Mouse (Mus musculus): Measurements from ENCODE around the gene Nxph1.

The Nxph1 gene

DNA sequence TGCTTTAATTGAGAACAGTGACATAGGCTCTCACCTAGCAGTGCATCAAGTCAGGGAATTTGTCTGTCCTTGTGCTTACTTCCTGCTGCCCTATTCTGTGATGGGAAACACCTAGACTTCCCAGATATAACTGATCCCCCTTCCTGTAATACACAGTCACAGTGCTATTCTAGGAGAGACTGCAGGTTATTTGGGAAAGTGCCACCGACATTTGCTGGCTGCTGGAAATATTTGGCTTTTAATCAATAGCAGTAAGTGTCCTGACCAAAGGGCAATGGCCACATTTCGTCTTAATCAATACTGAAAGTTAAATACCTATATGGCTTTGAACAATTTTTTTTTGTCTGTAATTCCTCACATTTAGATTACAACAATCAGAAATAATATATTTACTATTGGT, 170.9 kb downstream of the Nxph1 start:
- DNase-seq (ENCODE audit: extremely low spot score, low spot score), result no peak

DNA sequence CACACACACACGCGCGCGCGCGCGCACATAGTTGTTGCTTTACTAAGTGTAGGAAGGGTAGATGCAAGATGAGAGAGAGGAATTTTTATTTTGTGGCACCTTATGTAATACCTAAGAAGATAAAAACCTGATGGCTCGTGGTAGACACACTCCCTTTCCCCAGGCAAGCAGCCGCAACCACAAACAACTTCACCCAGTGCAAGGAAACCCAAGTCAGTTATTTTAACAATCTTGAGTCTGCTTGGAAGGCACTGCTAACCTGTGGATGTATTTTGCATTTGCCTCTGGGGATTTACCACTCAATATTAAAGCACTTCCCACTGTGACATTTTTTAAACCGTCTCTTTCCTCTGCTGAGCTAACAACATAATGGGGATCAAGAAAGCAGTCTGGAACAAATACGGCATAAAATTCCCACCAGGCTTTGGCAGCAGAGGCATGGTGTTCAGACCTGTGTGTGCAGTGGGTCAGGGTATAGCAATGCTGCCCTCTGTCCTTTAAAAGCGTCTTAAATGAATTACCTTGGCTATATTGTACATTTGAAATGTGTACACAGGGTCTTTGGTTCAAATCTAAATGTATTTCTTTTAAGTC, 176.2 kb downstream of the Nxph1 start:
- no peak for DNase-seq (ENCODE audit: extremely low spot score, low spot score)

DNA sequence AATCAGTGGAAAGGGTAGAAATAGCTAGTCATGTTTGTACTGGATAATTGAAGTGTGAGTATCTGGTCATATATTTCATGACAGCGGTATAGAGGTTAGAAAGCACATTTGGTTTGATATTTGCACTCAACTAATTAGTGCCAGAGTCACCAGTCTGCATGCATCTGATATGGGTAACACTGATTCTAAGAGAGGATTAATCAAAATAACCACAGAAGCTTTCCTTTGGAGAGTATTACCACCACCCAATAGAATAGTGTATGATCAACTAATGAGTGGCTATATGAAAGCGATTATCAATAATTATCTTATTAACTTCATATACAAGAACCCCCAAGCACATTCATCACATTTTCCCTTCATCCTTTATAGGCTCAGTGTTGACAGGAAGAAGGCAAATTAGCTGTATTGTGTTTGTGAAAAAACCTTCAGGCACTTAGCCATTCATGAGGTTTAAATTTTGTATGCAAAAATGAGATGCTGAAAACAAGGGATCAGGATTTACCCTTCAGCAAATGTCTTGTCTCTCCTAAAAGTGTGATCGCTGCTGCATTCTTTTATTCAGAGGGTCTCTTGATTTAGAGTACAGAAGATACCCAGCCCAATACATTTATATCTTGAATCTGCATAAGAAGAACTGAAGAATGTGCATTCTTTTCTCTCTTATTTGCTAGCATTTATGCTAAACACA, 185.5 kb downstream of the Nxph1 start:
- DNase-seq (ENCODE audit: extremely low spot score, low spot score), result no peak

DNA sequence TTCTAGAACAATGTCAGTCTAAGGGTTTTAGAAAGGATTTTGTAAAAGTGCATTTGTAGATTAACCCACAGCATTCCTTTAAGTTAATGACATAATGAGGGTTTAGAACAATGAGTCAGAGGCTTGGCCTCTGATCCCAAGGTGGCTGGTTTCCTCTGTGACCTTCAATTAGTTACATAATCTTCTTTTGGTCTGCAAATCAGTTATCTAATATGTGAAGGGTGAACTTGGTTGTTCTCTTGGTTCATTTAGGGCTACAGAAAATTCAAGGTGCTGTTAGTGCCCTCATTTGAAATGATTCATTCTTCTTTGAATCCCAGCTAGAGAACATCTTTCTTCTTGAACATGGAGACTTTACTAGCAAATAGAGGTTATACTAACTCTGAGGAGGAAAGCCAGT, 199.7 kb downstream of the Nxph1 start:
- DNase-seq (ENCODE audit: extremely low spot score, low spot score), result no peak

DNA sequence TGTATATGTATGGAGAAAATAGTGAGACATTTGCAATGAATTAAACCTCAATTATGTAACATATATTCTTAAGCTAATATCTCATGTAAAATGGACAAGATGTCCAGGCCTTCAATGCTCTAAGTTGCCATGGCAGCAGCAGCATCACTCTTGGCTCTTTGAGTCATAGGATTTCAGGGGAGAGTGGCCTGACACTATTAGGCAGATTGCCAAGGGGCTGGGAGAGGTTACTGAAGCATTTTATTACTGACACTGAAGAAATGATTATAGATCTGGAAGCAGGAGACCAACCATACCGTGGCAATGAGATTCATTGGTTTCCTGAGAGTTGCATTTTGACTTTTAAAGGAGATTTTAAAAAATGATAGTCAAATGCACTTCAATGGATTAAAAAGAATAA, 201.6 kb downstream of the Nxph1 start:
- no peak for DNase-seq (ENCODE audit: extremely low spot score, low spot score)

DNA sequence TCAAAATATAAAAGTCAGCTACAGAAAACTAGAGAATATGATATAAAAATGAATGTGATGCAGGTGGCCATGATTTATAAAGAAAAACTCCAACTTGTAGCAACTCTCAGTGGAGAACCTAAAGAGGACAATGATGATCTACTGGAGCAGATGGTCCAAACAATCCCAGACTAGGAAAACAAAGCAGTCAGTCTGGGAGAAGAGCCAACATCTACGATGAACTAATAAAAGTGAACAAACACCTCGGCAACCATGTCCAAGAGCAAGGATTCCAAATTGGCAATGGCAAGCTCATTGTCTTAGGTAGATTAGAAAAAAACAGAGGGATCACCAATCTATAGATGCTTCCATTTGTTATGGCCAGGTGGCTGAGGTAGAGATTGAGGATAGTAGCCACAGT, 211.0 kb downstream of the Nxph1 start:
- DNase-seq (ENCODE audit: extremely low spot score, low spot score), result no peak

DNA sequence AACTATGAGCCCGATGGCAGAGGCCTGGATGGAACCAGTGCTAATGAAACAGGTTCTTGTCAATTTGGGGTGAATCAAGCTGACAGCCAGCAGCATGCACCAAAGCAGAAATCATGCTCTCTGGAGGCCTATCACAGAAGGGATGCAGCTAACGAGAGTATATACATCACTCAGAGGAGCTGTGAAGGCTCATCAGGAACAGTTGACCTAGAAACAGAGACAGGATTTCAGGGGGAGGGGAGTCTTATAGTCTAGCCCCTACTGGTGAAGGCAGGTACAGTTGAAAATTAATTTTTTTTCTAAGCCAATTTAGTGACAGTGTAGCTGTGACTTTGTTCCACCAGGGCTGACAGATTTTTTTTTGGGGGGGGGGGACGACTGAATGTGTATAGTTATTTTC, 234.2 kb downstream of the Nxph1 start:
- DNase-seq (ENCODE audit: extremely low spot score, low spot score), result no peak

DNA sequence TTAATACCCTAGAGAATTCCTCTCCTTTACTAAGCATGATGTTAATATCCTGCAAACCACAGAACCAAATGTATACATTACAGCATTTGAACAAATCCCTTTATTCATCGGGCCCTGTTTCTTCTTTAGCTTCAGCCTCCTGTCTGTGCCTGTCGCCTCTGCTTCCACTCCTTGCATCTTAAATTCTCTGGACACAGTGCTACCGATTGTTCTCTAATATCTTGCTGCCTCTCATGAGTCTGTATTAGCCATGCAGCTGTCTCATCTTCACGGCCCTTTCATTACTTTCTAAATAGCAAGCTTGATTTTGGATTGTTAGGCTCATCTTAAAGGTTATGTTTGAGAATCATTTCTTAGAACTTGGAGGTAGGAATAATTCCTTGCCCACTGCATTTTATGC, 262.5 kb downstream of the Nxph1 start:
- no peak for DNase-seq (ENCODE audit: extremely low spot score, low spot score)

DNA sequence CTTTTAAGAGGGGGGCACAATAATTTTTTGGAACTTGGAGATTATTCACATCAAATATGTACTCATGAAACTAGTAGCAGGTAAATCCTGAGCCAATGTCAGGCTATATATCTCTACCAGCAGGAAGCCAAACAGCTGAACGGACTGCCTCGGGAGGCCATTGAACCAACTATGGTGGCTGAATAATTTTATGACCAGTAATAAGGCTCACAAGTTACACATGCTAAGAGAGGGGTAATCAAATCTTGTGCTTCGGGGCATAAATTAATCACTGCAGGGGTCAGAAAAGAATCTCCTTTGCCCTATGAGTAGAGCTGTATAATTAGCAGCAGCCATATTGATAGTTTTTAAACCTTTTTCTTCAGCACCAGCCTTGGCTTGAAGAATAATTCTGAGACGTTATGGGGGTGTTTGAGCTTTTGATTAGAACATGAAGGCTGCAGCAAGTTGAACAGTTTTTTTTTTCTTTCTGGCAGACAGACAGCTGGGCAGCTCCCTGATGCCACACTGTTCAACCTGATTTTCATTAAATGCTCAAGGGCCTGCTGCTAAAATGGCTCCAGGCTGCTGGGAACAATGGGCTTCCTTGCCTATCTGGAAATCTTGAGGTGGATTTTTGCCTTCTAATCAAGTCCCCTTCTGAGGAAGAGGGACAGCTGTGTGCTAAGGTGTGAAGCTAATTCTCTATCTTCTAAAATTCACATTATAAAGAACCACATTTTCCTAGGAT, 272.7 kb downstream of the Nxph1 start:
- no peak for DNase-seq (ENCODE audit: extremely low spot score, low spot score)

DNA sequence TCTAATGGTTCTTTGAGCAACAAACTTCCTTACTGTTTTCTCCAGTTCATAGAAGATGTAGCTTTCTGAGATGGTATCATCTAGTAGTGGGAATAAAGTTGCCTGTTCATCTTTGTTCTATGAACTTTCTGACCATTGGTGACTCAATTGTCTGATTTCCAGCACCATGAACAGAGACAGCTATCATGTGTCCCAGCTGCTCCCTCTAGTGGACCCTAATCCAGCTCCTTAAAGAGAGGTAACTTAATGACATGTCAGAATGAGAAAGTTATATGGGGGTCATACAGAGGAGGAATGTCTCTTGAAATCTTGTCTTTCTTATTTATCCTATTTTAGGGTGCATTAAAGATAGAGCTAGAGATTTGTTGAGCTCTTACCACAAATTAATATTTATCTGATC, 286.6 kb downstream of the Nxph1 start:
- no peak for DNase-seq (ENCODE audit: extremely low spot score, low spot score)

DNA sequence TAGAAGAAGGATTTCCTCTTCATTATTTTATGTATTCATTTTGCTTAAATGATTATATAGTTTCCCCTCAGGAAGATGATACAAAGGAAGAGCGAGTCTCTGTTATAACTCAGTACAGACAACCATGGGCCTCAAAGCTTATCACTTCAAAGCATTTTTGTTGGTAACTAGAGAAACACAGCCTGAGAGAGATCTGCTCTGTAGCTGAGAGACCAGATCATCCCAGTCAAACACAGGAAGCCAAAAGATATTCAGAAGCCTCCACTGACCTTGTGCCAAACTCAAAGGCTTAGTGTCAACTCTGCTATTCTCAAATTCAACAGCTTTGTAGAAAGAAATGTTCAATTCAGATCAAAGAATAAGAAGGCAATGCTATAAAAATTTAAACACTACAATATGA, 319.8 kb downstream of the Nxph1 start:
- DNase-seq (ENCODE audit: extremely low spot score, low spot score), result no peak

Data from neural tube, embryonic 10.5 days (tissue).